ENCODE assay signal across 18 mouse cellular contexts in the genomic region with DNA sequence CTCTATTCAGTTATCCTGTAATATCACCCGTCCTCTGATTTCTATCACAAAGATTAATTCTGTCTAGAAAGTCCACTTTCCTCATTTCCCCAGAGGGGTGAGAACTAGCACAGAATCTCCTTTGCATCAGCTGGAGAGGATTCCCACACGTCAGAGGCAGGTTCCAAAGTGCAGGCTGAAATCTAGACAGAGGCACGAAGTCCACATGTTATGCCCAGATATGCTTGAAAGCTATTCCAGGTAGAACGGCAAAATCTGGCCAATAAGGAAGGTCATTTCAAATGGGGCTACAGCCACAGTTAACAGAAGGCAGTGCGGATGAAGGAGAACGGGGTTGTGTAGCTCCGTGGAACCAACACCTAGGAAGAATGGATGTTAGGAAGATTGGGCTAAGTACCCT.
"Had no signal": no experiment of that assay in that cellular context is flagged by ENCODE, and none has a peak within 500 bp of the region (broad histone marks: within the 10 kb centered on the region; RNA-seq: fewer than 3 reads in every experiment).

No protein-coding gene starts in this region.

- H3K9me3 ChIP-seq: midbrain, embryonic 10.5 days; midbrain, embryonic 12.5 days; neural tube, embryonic 13.5 days; neural tube, embryonic 15.5 days had no signal

- H3K4me3 ChIP-seq: midbrain, embryonic 10.5 days; midbrain, embryonic 12.5 days; myocyte; neural tube, embryonic 13.5 days; neural tube, embryonic 15.5 days had no signal

- H3K36me3 ChIP-seq: midbrain, embryonic 10.5 days; midbrain, embryonic 12.5 days; neural tube, embryonic 13.5 days; neural tube, embryonic 15.5 days had no signal

- H3K9ac ChIP-seq: lung, embryonic 14.5 days; midbrain, embryonic 12.5 days; neural tube, embryonic 13.5 days; neural tube, embryonic 15.5 days had no signal

- DNase-seq: lung, embryonic 14.5 days; lung, postnatal 10 days; lung, postnatal 4 days; midbrain, embryonic 14.5 days; retina, postnatal 1 day; right cerebral cortex, adult 18-20 months; right cerebral cortex, postnatal 25 days; right cerebral cortex, postnatal 4 days; spleen, adult 18-20 months; thymus, adult 18-20 months; thymus, postnatal 14 days; thymus, postnatal 36 days had no signal

- H3K4me1 ChIP-seq: midbrain, embryonic 10.5 days; midbrain, embryonic 12.5 days; neural tube, embryonic 15.5 days had no signal

- ATAC-seq: midbrain, embryonic 16.5 days had no signal

- H3K27me3 ChIP-seq: midbrain, embryonic 12.5 days; neural tube, embryonic 13.5 days; neural tube, embryonic 15.5 days had no signal

- H3K4me2 ChIP-seq: lung, embryonic 14.5 days; midbrain, embryonic 12.5 days; neural tube, embryonic 13.5 days; neural tube, embryonic 15.5 days had no signal

- H3K27ac ChIP-seq: midbrain, embryonic 10.5 days; midbrain, embryonic 12.5 days; neural tube, embryonic 13.5 days; neural tube, embryonic 15.5 days had no signal
